Mouse (Mus musculus): Measurements from ENCODE around the gene 2510002D24Rik.

2510002D24Rik gene

DNA sequence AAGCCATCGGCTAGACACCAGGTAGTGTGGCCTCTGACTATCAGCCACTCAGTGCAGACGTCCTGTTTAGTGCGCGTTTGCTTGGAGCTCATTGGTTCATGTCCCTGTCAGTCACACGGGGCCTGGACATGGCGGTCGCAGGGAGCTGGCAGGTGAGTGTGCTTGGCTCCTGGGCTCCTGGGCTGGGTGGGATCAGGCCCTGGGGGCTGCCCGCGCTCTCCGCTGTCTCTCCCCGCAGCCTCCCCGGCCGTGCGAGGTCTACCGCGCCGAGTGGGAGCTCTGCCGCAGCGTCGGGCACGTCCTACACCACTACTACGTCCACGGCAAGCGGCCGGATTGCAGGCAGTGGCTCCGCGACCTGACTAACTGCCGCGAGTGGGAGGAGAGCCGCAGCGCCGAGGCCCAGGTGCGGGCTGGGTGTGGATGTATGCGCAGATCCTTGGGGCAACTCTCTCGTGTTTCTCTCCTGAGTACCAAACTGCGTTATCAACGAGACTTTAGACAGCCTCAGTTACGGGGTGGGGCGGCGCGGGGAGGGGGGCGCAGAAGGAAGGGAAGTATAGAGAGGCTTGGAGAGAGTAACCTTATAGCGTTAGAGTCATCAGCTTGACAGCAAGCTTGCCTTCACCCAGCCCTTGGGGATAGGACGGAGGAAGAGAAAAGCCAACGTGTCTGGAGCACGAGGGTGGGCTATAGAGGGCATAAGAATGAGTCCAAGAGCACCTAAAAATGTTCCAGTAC lies at the start of gene 2510002D24Rik, which contains the start of gene Gm28539:
2510002D24Rik (plus strand) TSS at position 111 of the 741 bp plus-strand sequence.
Gm28539 (plus strand) TSS at position 117 of the 741 bp plus-strand sequence.
- peak; percentile 91 to 93 for DNase-seq (ENCODE audit: low spot score in 2 of 2)

GRCm38 (mm10) chr16:18786652-18787051 lies 49.7 kb upstream of the 2510002D24Rik start:
- no peak for DNase-seq (ENCODE audit: low spot score in 2 of 2)

DNA sequence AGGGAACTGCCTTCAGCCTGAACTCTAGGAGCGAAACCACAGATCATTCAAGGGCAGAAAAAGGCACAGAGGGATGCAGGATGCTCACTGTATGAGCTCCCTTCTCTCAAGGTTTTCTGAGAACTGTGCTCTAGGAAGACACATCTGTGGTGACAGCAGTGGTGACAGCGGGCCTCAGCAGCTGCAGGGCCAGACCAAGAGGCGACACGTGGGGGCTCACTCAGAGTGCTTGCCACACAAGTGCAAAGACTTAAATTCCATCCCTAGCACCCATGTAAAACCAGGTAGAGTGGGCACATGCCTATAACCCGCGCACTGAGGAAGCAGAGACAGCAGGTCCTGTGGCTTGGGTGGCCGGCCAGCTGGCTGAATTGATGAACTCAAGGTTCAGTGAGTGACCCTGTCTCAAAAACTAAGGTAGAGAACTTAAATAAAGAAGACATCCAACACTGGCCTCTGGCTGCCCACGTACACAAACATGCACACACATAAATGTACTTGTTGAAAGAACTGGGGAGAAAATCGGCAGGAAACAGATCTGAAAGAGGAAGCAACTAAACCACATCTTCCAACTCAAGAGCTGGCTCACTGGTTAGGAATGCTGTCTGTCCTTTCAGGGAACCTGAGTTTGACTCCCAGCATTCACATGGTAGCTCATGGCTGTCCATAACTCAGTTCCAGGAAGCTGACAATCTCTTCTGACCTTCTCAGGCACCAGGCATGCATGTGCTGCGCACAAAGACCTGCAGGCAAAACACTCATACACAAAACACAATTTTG lies 47.6 kb upstream of the 2510002D24Rik start:
- no peak for DNase-seq (ENCODE audit: low spot score in 2 of 2)

DNA sequence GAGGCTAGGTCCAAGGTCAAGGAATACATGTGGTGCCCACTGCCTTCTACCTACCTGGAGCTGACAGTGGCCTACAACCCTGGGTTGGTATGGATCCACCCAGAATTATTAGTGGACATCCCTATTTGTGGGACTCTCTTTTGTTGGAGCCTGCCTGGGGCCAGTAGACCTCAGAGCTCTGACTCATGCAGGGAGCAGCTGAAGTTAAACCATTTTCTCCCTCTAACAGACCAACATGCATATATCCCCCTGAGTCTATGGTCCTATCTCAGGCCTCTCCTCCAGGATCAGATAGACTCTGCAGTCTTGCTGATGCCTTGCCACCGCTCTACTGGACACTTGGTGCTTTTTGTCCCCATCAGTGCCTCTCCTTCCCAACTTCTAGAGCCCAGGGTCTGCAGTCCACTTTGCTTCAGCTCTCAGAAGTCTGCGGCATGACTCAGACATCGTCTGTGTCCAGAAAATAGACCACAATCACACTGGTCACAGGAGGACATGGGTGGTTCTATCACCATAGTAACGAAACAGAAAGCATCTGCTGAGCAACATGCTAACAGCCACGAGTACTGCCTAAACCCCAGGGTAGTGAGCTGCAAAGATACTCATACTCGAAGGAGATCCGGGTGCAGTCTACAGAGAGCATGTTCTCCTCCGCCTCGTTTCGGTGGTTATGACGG lies 41.0 kb upstream of the 2510002D24Rik start:
- DNase-seq (ENCODE audit: low spot score in 2 of 2) = no peak

- DNase-seq (ENCODE audit: low spot score in 2 of 2) = no peak
Measured at GRCm38 (mm10) chr16:18796645-18797044, 39.7 kb upstream of the 2510002D24Rik start.

- DNase-seq (ENCODE audit: low spot score in 2 of 2) = no peak
Measured at GRCm38 (mm10) chr16:18798151-18798550, 38.2 kb upstream of the 2510002D24Rik start.

- DNase-seq (ENCODE audit: low spot score in 2 of 2) = no peak
Measured at GRCm38 (mm10) chr16:18798841-18799240, 37.5 kb upstream of the 2510002D24Rik start.

DNA sequence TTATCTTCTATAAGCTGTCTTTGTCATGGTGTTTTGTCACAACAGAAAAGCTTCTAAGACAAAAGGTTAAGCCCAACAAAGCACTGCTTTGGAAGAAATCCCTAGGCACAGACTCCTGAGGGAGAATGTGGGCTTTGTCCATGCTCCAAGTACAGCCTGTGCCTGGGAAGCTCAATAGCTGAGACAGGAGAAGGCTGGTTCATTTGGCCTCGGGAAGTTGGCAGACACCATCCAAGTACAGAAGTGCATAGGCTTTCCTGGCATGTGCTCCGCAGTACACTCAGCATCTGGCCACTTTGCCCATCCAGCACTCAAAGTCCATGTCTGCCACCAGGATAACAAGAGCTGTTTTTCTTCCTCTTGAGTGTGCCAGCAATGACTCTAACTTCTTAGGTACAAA lies 30.6 kb upstream of the 2510002D24Rik start:
- no peak for DNase-seq (ENCODE audit: low spot score in 2 of 2)

- DNase-seq (ENCODE audit: low spot score in 2 of 2) = no peak
Measured at GRCm38 (mm10) chr16:18809001-18809400, 27.4 kb upstream of the 2510002D24Rik start.

GRCm38 (mm10) chr16:18811032-18811431 lies 25.3 kb upstream of the 2510002D24Rik start:
- no peak for DNase-seq (ENCODE audit: low spot score in 2 of 2)

GRCm38 (mm10) chr16:18811468-18812384 lies 24.7 kb upstream of the 2510002D24Rik start, which contains the start of the genes Ufd1 and Cdc45:
Gene Ufd1 (plus strand): TSS chr16:18811779.
Gene Cdc45 (minus strand): TSS chr16:18811987.
- DNase-seq (ENCODE audit: low spot score in 2 of 2) = peak; percentile 90 to 94

DNA sequence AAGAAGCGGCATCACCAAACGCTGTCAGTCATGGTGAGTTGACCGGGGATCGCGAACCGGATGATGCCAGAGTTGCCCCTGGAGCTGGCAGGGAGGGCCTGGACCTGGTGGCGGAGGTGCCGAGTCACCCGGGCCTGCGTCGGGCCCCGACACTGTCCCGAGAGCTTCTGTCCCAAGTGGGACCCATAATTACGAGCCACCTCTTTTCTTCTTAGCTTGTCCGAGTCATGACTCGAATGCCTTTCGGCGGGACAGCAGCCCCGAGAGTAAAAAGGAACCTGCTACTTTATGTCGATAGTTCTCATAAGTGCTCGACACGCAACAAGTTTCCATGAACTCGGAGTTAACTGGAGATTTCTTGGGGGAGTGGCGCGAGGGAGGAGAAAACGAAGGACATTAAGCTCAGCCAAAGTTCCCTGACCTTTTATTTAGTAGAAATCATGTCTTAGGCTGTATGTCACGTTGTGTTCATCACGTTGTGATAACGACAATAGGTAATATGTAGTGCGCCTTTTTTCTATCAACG lies 23.9 kb upstream of the 2510002D24Rik start:
- DNase-seq (ENCODE audit: low spot score in 2 of 2) = no peak

GRCm38 (mm10) chr16:18822356-18822755 lies 14.0 kb upstream of the 2510002D24Rik start:
- no peak for DNase-seq (ENCODE audit: low spot score in 2 of 2)

DNA sequence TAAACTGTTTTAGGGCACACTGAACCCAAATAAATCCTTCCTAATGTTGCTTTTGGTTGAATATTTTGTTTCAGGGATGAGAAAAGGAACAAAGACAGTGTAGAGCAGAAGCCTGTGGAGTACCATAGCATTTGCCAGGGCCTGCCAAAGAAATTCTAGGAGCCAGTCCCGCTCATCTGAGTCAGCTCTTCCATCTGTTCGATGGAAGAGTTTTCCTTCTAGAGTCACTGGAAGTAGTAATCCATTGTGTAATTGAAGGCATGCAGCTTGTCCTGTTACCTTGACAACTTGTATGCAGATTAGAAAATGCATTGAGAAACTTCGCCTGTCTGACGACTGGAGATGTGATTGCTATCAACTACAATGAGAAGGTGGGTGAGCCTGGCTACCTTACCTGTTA lies 13.5 kb upstream of the 2510002D24Rik start:
- no peak for DNase-seq (ENCODE audit: low spot score in 2 of 2)

GRCm38 (mm10) chr16:18828630-18829029 lies 7.7 kb upstream of the 2510002D24Rik start:
- no peak for DNase-seq (ENCODE audit: low spot score in 2 of 2)

GRCm38 (mm10) chr16:18829102-18829501 lies 7.3 kb upstream of the 2510002D24Rik start:
- DNase-seq (ENCODE audit: low spot score in 2 of 2) = no peak

- no peak for DNase-seq (ENCODE audit: low spot score in 2 of 2)
Measured at GRCm38 (mm10) chr16:18833486-18833885, 2.9 kb upstream of the 2510002D24Rik start.

DNA sequence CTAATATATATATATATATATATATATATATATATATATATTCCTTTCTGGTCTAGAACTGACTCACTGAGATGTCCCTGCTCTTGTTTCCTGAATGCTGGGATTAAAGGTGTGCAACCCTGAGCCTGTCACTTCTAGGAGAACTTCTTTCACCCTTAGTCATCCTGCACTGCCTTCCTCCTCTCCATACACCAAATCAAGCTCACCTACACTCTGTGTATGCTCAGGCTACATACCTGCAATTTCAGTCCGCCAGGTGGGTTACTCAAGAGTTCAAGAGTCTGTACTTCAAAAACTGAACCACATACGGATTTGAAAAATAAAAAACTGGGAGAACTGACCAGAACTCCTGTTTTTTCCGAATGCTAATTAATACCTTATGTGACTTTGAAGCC lies 308 bp upstream of the 2510002D24Rik start:
- DNase-seq (ENCODE audit: low spot score in 2 of 2) = no peak

GRCm38 (mm10) chr16:18838346-18838745 lies 2.0 kb downstream of the 2510002D24Rik start:
- DNase-seq (ENCODE audit: low spot score in 2 of 2) = no peak

DNA sequence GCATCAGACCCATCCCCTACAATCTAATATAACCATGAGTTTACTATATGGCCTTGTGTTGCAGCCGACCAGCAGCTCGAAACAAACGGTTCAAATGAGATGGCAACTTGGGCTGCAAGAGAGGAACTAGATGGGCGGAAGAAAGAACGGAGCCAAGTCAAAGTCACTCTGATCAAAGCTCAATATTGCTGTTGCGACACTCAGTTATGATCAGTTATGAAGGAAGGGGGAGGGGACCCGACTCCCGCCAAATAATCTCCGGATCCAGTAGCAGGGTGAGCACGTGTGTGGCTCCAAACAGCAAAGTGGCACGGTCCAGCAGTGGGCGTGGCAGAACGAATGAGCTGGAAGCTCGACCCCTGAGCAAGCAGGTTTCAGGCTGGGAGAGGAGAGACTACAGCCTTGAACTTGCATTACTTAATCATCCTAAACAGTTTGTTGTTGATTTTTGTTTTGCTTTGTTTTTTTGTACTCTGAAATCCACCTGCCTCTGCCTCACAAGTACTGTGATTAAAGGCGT lies 10.0 kb downstream of the 2510002D24Rik start:
- no peak for DNase-seq (ENCODE audit: low spot score in 2 of 2)
